Mouse (Mus musculus) CH12.LX (cell line): ENCODE measurements at regions not wholly inside any gene's neighbourhood (a gene's known extent, or its start where the extent isn't known, plus 50 kb on each side); places are given as distances from the start of the nearest gene placed in this dataset.

Experiments
- DNase-seq: peaks from one replicate; pipeline ENCODE4 v3.0.0-alpha.2; 2013; ENCODE audit errors: extremely low read depth
- H3K27ac ChIP-seq: 2 replicates; pipeline ENCODE4 v1.5.1; 2012; ENCODE audit warnings: low read depth, mild to moderate bottlenecking, control low read depth, moderate library complexity; ENCODE audit not compliant: insufficient read depth
- H3K27me3 ChIP-seq: replicated peaks from 2 replicates; pipeline ENCODE3; 2012; ENCODE audit warnings: inconsistent platforms
- H3K36me3 ChIP-seq, 2 experiments: replicated peaks in 1 of 2; 2 replicates each; pipeline versions ENCODE3 to v1.6.1; 2012; ENCODE audit warnings: inconsistent platforms in 1 of 2, low read length in 1 of 2, mild to moderate bottlenecking in 1 of 2, mixed read lengths in 1 of 2, moderate library complexity in 1 of 2; ENCODE audit not compliant: control insufficient read depth in 1 of 2, insufficient read depth in 1 of 2
- H3K4me1 ChIP-seq, 2 experiments: 2 replicates each; pipeline ENCODE4 v1.6.1; 2012; ENCODE audit warnings: inconsistent platforms in 1 of 2, moderate library complexity in 1 of 2; ENCODE audit not compliant: insufficient read depth in 2 of 2, control insufficient read depth in 1 of 2
- H3K4me2 ChIP-seq: 2 replicates; pipeline ENCODE4 v1.6.1; 2012; ENCODE audit warnings: low read depth, mild to moderate bottlenecking, control low read depth; ENCODE audit not compliant: poor library complexity, insufficient read depth, severe bottlenecking
- H3K4me3 ChIP-seq, 3 experiments: fragments of 150-350 bp in 1 of 3; sonication (generic) in 1 of 3; replicated peaks in 1 of 3; 2 replicates each; pipeline versions ENCODE3 to v1.5.1; 2011 to 2012; ENCODE audit warnings: low read depth in 2 of 3, low read length in 2 of 3, mild to moderate bottlenecking in 2 of 3, moderate library complexity in 2 of 3, control low read depth in 1 of 3, improper control_type of control experiment in 1 of 3, inconsistent platforms in 1 of 3, mixed read lengths in 1 of 3; ENCODE audit not compliant: poor library complexity in 1 of 3
- H3K79me2 ChIP-seq: replicated peaks from 2 replicates; pipeline ENCODE4 v1.6.1; 2012; ENCODE audit warnings: mild to moderate bottlenecking, moderate library complexity; ENCODE audit not compliant: control insufficient read depth, poor library complexity, insufficient read depth, severe bottlenecking; ENCODE audit errors: extremely low read depth
- H3K9ac ChIP-seq: 2 replicates; pipeline ENCODE4 v1.6.1; 2012; ENCODE audit warnings: low read depth, mild to moderate bottlenecking, control low read depth, moderate library complexity; ENCODE audit not compliant: insufficient read depth
- H3K9me3 ChIP-seq: replicated peaks from 2 replicates; pipeline ENCODE3; 2012; ENCODE audit warnings: low read length, inconsistent platforms, mixed read lengths
- CHD2 ChIP-seq: IDR thresholded peaks from 2 replicates; pipeline ENCODE4 v1.6.1; 2011; ENCODE audit warnings: low read length, improper control_type of control experiment
- CTCF ChIP-seq, 2 experiments: IDR thresholded peaks in 1 of 2; conservative IDR thresholded peaks in 1 of 2; 2 replicates each; pipeline ENCODE4 v1.5.1; 2011 to 2012; ENCODE audit warnings: low read depth in 2 of 2, low read length in 2 of 2, improper control_type of control experiment in 1 of 2, inconsistent platforms in 1 of 2, mild to moderate bottlenecking in 1 of 2, moderate library complexity in 1 of 2
- EP300 ChIP-seq: IDR thresholded peaks from 2 replicates; pipeline ENCODE4 v1.6.1; 2011; ENCODE audit warnings: low read length, improper control_type of control experiment
- JUN ChIP-seq: IDR thresholded peaks from 2 replicates; pipeline ENCODE4 v1.6.1; 2011; ENCODE audit warnings: low read depth, mild to moderate bottlenecking, low read length, improper control_type of control experiment, moderate library complexity; ENCODE audit not compliant: insufficient read depth
- MAFK ChIP-seq: IDR thresholded peaks from 2 replicates; pipeline ENCODE4 v1.6.1; 2011; ENCODE audit warnings: low read length, improper control_type of control experiment; ENCODE audit not compliant: insufficient replicate concordance
- MYC ChIP-seq: IDR thresholded peaks from 2 replicates; pipeline ENCODE4 v1.6.1; 2011; ENCODE audit warnings: low read depth, mild to moderate bottlenecking, improper control_type of control experiment, low read length
- NRF1 ChIP-seq: IDR thresholded peaks from 2 replicates; pipeline ENCODE4 v1.6.1; 2014; ENCODE audit warnings: low read depth, mild to moderate bottlenecking, inconsistent platforms, low read length, improper control_type of control experiment, moderate library complexity
- POLR2AphosphoS2 ChIP-seq: IDR thresholded peaks from 2 replicates; pipeline ENCODE4 v1.6.1; 2011; ENCODE audit warnings: low read depth, low read length, improper control_type of control experiment
- TCF12 ChIP-seq: IDR thresholded peaks from 2 replicates; pipeline ENCODE4 v1.6.1; 2014; ENCODE audit warnings: low read depth, mild to moderate bottlenecking, inconsistent platforms, low read length, improper control_type of control experiment
- USF1 ChIP-seq: IDR thresholded peaks from 2 replicates; pipeline ENCODE4 v1.6.1; 2014; ENCODE audit warnings: low read depth, mild to moderate bottlenecking, inconsistent platforms, low read length, improper control_type of control experiment
- ZNF384 ChIP-seq: IDR thresholded peaks from 2 replicates; pipeline ENCODE4 v1.6.1; 2012; ENCODE audit warnings: low read depth, low read length, improper control_type of control experiment, inconsistent platforms
- dilution Hi-C: fragments of 300-500 bp; cut with MboI; formaldehyde crosslinking; loops from 2 replicates; pipeline ENCODE4 v1.14.3; 2020; ENCODE audit warnings: low sequenced_read_pairs; ENCODE audit not compliant: extremely low pct_unique_long_range_greater_than_20kb, extremely low pct_ligation_motif_present
- in situ Hi-C: fragments of 300-500 bp; cut with MboI; formaldehyde crosslinking; loops from 3 replicates; pipeline ENCODE4 v1.14.3; 2019; ENCODE audit warnings: low sequenced_read_pairs, low pct_ligation_motif_present, low pct_unique_long_range_greater_than_20kb, mixed read lengths

DNA sequence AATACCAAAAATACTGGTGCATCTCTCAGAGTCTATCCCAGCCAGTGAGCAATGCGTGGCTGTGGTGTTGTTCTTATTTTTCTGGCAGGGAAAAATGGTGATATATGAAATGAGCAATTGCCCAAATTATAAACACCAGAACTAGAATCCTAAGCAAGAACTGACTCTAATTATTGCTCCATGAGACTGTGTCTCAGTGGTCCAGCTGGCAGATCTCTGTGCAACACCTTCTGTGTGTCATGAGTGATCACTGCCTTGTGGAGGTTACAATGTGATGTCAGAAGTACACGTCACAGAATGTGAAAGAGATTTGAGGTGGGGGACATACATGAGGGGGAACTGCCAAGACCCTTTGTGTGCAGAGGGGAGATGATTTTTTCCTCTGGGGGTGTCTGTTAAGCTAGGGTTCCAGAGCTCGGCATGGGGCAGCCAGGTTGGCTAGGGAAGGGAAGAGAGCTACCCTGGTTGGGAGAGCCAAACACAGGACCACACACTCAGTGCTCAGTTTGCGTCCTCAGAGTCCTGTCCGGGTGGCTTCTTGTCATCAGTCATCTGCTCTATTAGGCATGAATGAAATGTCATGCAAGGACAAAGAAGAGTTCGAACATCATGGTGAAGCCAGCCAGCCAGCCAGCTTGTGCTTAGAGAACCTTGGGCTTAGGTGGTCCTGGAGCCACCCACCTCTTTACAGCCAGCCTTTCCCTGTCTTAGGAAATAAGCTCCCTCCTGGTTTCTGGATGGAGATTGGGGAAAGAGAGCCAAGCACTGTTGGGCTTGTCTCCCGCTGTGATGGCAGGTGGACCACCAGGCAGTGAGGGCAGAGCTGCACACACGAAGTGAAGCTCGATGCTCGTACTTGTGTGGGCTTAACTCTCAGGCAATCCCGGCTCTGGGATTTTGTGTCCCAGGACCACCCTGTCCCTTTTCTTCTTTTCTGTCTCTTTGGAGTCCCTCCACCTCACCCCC is 189.5 kb upstream of the Map3k1 start:
- DNase-seq = no peak
- no peaks in the 10 kb centered on the region for H3K79me2 ChIP-seq
- H3K27ac ChIP-seq = no peak overlapping the region
- no peaks in the 10 kb centered on the region for H3K36me3 ChIP-seq
- no peak overlapping the region for H3K4me2 ChIP-seq
- no peak overlapping the region for H3K4me3 ChIP-seq
- H3K9ac ChIP-seq = no peak overlapping the region
- peaks cover 20 to 49% of the 10 kb centered on the region in 2 experiments for H3K4me1 ChIP-seq
- dilution Hi-C loops (no loop called here), in situ Hi-C loops (no loop called here)
- no peaks in the 10 kb centered on the region for H3K27me3 ChIP-seq
- TF ChIP-seq MAFK = no peak
- no peak for TF ChIP-seq CHD2
- no peak for TF ChIP-seq NRF1
- TF ChIP-seq USF1 = no peak
- no peak for TF ChIP-seq MYC
- no peaks in the 10 kb centered on the region for H3K9me3 ChIP-seq

DNA sequence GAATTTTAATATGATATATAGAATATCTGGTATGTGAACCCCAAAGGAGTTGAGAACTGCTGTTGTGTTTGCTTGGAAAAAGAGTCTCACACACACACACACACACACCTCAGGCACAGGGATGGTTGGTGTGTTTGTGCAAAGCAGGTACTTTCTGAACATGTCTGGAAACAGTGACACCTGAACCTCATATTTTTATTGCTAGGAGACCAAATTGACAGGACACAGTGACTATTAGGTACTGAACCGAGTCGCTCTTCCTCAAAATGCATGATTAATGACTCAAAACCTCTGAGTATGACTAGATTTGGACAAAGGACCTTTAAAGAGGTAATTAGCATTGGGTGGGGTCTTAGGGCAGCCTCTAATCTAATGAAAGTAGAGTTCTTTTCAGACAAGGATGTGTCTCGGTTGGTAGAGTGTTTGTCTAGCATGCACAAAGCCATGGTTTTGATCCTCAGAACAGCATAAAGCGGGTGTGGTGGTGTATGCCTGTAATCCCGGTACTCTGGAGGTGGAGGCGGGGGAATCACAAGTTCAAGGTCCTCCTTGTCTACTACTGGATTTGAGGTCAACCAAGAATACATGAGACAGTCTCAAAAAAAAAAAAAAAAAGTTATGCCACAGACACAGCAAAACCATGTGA is 191.0 kb upstream of the Map3k1 start:
- Histone ChIP-seq H3K79me2 (no peaks in the 10 kb centered on the region), H3K4me2 (no peak overlapping the region), H3K27ac (no peak overlapping the region), H3K36me3 (no peaks in the 10 kb centered on the region), H3K4me3 (no peak overlapping the region), H3K9me3 (no peaks in the 10 kb centered on the region), H3K27me3 (no peaks in the 10 kb centered on the region), H3K9ac (no peak overlapping the region), H3K4me1 (peaks cover 30 to 64% of the 10 kb centered on the region in 2 experiments)
- in situ Hi-C loops = no loop called here
- dilution Hi-C loops = no loop called here
- TF ChIP-seq EP300 = peak; percentile 56
- TF ChIP-seq TCF12 = no peak
- peak; percentile 75 for TF ChIP-seq ZNF384
- DNase-seq = peak; percentile 72

DNA sequence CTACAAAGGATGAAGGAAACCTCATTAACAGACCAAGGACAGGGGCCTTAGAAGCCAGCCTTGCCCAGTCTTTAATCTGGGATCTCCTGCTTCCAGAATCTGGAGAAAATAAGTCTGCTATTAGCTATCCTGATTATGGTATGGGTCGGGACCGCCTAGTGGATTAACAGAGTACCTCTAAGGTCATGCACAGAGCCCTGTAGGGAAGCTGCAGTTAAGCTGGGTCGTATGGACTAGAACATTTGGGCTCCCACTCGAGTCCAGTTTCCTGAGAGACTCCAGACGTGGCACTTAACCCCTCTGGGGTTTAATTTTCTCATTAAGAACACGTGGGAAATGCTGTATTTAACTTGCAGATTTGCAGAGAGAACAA is 191.5 kb upstream of the Map3k1 start:
- in situ Hi-C loops (no loop called here), dilution Hi-C loops (no loop called here)
- no peak overlapping the region for H3K27ac ChIP-seq
- no peak overlapping the region for H3K4me3 ChIP-seq
- H3K9ac ChIP-seq = no peak overlapping the region
- H3K27me3 ChIP-seq = no peaks in the 10 kb centered on the region
- H3K4me2 ChIP-seq = no peak overlapping the region
- TF ChIP-seq EP300 (no peak), CHD2 (no peak), POLR2AphosphoS2 (no peak), CTCF (conservative IDR thresholded peaks at IDR 0.05 in 1 of 2, IDR thresholded peaks at IDR 0.05 in 1 of 2; ENCODE audit: low read depth in 2 of 2, low read length in 2 of 2) (no peak), JUN (no peak)
- peaks cover 30 to 69% of the 10 kb centered on the region in 2 experiments for H3K4me1 ChIP-seq
- no peaks in the 10 kb centered on the region for H3K36me3 ChIP-seq
- H3K79me2 ChIP-seq = no peaks in the 10 kb centered on the region
- no peak for DNase-seq
- no peaks in the 10 kb centered on the region for H3K9me3 ChIP-seq
